Mouse (Mus musculus) midbrain, embryonic 10.5 days (tissue): Measurements from ENCODE around the gene Hunk. TPM values are rescaled to one million over a fixed set of nuclear protein-coding genes. Genes with fewer than 3 reads are reported as not detected.

ENCODE experiments used
- polyA plus RNA-seq: library from polyadenylated mRNA; unstranded; fragments of >200 nt; fragmentation: Nextera tagmentation; extraction: Ambion mirVana; gene quantifications from 2 replicates; pipeline ENCODE4 v1.2.1, GENCODE M21; 2016

The Hunk gene
- polyA plus RNA-seq, 1 experiment from 2014 or later, result 11.8 TPM

Other genes with a start within 250 kb of the Hunk start
- gene Tiam1, start 242.2 kb upstream of the Hunk start, polyA plus RNA-seq, result 13.8 and 13.9 TPM in 2 replicates
- gene Sod1, start 165.3 kb upstream of the Hunk start, polyA plus RNA-seq, result 1,095 and 1,127 TPM in 2 replicates
- gene Scaf4, start 101.5 kb upstream of the Hunk start, polyA plus RNA-seq, result 34.6 and 35.7 TPM in 2 replicates